Mouse (Mus musculus): ENCODE measurements around the gene Prap1. TPM values are rescaled to one million over a fixed set of nuclear protein-coding genes. Genes with fewer than 3 reads are reported as not detected.

Gene Prap1
- polyA plus RNA-seq (2014; fragmentation: Nextera tagmentation; extraction: Ambion mirVana) = 0.43 TPM in 1 of 2 replicates, not detected in the other

DNA sequence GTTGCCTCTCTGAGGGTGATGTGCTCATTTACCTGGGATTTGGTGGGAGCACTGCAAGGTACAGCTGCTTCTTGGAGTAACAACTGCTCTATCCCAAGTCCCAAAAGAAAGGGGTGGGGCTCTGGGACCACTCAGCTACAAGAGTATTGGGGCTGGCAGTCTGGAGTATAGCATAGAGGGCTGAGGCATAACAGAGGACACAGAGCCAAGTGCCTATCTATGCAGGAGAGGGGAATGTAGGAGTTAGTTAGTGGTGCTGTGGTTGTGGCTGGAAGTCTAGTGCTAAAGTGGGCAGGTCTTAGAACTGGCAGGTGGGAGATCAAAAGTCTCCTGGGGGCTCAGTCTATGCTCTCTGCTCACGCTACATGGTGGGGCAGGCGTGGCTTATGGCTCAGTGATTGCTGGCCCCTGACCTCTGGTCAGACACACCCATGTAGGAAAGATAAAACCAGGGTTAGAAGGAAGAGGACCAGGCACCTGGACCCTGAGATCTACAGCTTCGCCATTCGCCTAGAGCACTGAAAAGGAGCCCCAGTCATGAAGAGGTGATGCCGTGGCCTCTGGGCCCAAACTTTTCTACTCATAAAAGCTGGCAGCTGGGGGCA, at the start of gene Prap1:
Gene Prap1 (plus strand): TSS at position 472 of the 605 bp plus-strand sequence.
- no peak within 1 kb of the TSS for H3K4me3 ChIP-seq (ENCODE audit: low read depth, low read length)
- H3K9ac ChIP-seq = no peak within 1 kb of the TSS
- no peaks in the 10 kb centered on the region for H3K9me3 ChIP-seq (ENCODE audit: low read depth, low read length)
- no peaks in the 10 kb centered on the region for H3K27me3 ChIP-seq (ENCODE audit: insufficient read depth, low read length)
- WGBS = 70% methylated on average over 5 of the region's 5 CpGs
- H3K4me1 ChIP-seq (ENCODE audit: insufficient read depth) = no peaks in the 10 kb centered on the region
- no peak within 1 kb of the TSS for H3K27ac ChIP-seq (ENCODE audit: low read depth)
- no peak for DNase-seq
- no peak within 1 kb of the TSS for H3K4me2 ChIP-seq
- no peak for TF ChIP-seq CTCF (IDR thresholded peaks at IDR 0.05; ENCODE audit: low read depth)
- ATAC-seq (ENCODE audit: insufficient read depth) = no peak
- H3K36me3 ChIP-seq (ENCODE audit: insufficient read depth) = no peaks in the 10 kb centered on the region

DNA sequence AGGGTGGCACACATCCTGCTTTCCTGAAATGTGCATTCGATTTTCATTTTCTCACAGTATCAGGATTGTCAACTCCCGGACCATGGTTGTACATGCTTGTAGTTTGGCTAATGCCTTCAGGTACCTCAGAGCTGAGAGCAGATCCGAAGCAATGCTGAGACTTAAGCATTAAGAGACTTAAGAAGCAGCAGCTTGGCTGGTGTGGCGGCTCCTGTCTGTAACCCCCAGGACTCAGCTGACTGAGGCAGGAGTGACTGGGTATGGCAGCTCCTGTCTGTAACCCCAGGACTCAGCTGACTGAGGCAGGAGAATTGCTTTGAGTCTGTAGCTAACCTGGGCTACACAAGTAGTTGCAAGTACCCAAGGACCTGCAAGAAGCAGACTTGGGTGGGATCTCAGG, 47.6 kb upstream of the Prap1 start:
- ATAC-seq (ENCODE audit: insufficient read depth) (no peak), DNase-seq (no peak)
- Histone ChIP-seq H3K4me2 (no peak overlapping the region), H3K4me1 (ENCODE audit: insufficient read depth) (0 out of 2 replicates have a peak, but pooled peaks cover 5% of the 10 kb centered on the region), H3K27me3 (ENCODE audit: insufficient read depth, low read length) (peaks cover 66% of the 10 kb centered on the region), H3K36me3 (ENCODE audit: insufficient read depth) (peaks cover 3% of the 10 kb centered on the region; the same call in 1 of the 2 replicates), H3K9me3 (ENCODE audit: low read depth, low read length) (no peaks in the 10 kb centered on the region), H3K4me3 (ENCODE audit: low read depth, low read length) (no peak overlapping the region), H3K27ac (ENCODE audit: low read depth) (no peak overlapping the region), H3K9ac (no peak overlapping the region)
- WGBS = 70% methylated on average over 4 of the region's 4 CpGs
- TF ChIP-seq CTCF (IDR thresholded peaks at IDR 0.05; ENCODE audit: low read depth) = no peak

DNA sequence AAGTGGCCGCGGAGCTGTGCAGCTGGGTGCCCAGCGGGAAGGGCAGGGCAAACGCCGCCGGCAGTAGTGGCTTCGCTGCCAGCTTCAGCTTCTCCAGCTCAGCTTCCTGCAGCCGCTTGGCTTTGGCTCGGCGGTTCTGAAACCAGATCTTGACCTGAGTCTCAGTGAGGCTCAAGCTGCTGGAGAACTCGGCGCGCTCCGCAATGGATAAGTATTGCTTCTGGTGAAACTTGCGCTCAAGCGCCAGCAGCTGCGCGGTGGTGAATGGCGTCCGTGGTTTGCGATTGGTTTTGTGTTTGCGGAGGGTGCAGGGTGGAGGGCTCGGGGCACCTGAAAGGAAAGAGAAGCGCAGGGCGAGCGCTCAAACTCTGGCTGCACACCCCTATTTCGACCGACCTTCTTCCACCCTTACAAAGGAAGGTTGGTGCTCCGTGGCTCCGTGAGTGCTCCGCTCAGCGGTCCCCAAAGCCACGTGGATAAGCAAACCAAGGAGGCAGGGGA, 45.3 kb upstream of the Prap1 start:
- under 1% methylated on average over 33 of the region's 33 CpGs for WGBS
- H3K36me3 ChIP-seq (ENCODE audit: insufficient read depth) = no peaks in the 10 kb centered on the region
- no peak for TF ChIP-seq CTCF (IDR thresholded peaks at IDR 0.05; ENCODE audit: low read depth)
- no peaks in the 10 kb centered on the region for H3K9me3 ChIP-seq (ENCODE audit: low read depth, low read length)
- peak overlapping the region; percentile 65 for H3K4me2 ChIP-seq
- ATAC-seq (ENCODE audit: insufficient read depth) (peak; percentile 44; the same call in 1 of the 2 replicates), DNase-seq (peak; percentile 53)
- no peak overlapping the region for H3K9ac ChIP-seq
- peaks cover 87% of the 10 kb centered on the region for H3K27me3 ChIP-seq (ENCODE audit: insufficient read depth, low read length)
- no peak overlapping the region for H3K27ac ChIP-seq (ENCODE audit: low read depth)
- H3K4me1 ChIP-seq (ENCODE audit: insufficient read depth) = 0 out of 2 replicates have a peak, but pooled peaks cover 5% of the 10 kb centered on the region
- H3K4me3 ChIP-seq (ENCODE audit: low read depth, low read length) = peak overlapping the region; percentile 40

DNA sequence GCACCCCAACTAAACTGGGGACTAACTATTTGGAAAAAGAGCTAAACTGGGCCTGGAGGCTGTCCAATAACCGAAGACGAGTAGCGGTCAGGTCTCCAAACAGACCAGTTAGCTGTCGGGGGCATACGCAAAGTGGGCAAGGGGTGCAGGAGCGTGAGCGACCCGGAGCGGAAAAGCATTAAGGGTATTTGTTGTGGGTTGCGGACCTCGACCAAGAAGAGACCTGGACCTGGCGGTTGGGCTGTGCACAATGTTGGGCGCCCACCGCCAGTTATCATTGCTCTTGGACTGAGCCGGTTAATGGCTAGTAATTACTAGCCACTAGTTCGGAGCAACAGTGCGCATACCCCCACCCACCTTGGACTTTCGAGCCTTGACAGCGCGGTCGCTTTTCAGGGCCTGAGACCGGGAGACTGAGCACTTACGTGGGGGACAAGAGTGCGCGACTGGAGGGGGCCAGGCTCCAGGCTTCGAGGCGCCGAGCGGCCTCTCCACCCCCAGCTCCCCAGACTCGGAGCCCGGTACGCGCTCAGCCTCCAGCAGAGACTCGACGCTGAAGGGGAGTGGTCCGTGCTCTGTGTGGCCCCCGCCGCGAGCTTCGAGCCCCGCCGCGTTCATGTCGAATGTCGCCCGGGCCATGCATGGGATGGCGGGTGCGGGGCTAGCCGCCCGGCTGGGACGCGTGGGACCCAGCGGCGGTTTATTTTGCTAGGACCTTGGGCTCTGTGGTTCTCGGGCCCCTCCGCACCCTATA, 44.7 kb upstream of the Prap1 start, which contains the start of gene Msx3:
Gene Msx3 (minus strand): TSS at position 729 of the 754 bp plus-strand sequence.
- H3K27ac ChIP-seq (ENCODE audit: low read depth) = no peak within 1 kb of the TSS
- no peak for TF ChIP-seq CTCF (IDR thresholded peaks at IDR 0.05; ENCODE audit: low read depth)
- ATAC-seq (ENCODE audit: insufficient read depth) = peak; percentile 47; the same call in 1 of the 2 replicates
- peak within 1 kb of the TSS; percentile 40 for H3K4me3 ChIP-seq (ENCODE audit: low read depth, low read length)
- H3K36me3 ChIP-seq (ENCODE audit: insufficient read depth) = no peaks in the 10 kb centered on the region
- 0 out of 2 replicates have a peak, but pooled peaks cover 5% of the 10 kb centered on the region for H3K4me1 ChIP-seq (ENCODE audit: insufficient read depth)
- H3K4me2 ChIP-seq = peak within 1 kb of the TSS; percentile 65
- H3K9me3 ChIP-seq (ENCODE audit: low read depth, low read length) = no peaks in the 10 kb centered on the region
- peaks cover 92% of the 10 kb centered on the region for H3K27me3 ChIP-seq (ENCODE audit: insufficient read depth, low read length)
- peak; percentile 24 for DNase-seq
- H3K9ac ChIP-seq = no peak within 1 kb of the TSS
- under 1% methylated on average over 56 of the region's 56 CpGs for WGBS

DNA sequence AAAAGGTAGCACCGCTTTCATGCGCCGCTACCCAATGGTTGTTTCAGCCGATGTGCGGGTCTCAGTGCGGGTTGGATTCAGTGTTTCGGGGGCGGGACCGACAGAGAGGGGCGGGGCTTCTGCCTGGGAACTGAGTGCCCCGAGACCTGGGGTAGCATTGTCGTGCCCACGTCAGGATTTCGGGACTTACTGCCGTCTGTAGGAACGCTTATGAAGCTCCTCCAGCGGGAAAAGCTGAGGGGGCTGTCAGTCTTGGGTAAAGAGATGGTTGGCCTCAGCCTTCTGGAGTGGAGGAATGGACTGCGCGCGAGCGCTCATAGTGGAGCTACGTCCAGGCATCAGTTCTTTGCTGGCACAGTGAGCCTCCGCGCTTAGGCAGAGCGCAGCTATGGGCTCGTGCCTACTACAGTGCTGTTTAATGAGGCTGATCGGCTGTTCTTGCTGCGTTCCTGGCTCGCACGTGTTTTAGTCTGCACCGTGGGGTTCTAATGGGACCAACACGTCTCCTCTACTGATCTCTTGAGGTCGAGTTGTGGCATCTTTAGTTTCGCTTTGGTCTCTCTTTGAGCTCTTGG, 44.0 kb upstream of the Prap1 start:
- peaks cover 89% of the 10 kb centered on the region for H3K27me3 ChIP-seq (ENCODE audit: insufficient read depth, low read length)
- H3K27ac ChIP-seq (ENCODE audit: low read depth) = no peak overlapping the region
- H3K4me2 ChIP-seq = peak overlapping the region; percentile 65
- H3K9me3 ChIP-seq (ENCODE audit: low read depth, low read length) = no peaks in the 10 kb centered on the region
- peak overlapping the region; percentile 40 for H3K4me3 ChIP-seq (ENCODE audit: low read depth, low read length)
- peak; percentile 79; the same call in 1 of the 2 replicates for ATAC-seq (ENCODE audit: insufficient read depth)
- under 1% methylated on average over 34 of the region's 34 CpGs for whole genome bisulfite sequencing
- H3K9ac ChIP-seq = no peak overlapping the region
- peak; percentile 77 for DNase-seq
- no peaks in the 10 kb centered on the region for H3K36me3 ChIP-seq (ENCODE audit: insufficient read depth)
- 0 out of 2 replicates have a peak, but pooled peaks cover 5% of the 10 kb centered on the region for H3K4me1 ChIP-seq (ENCODE audit: insufficient read depth)
- 0 out of 2 replicates have a peak, but pooled peaks have one; percentile 8 for TF ChIP-seq CTCF (IDR thresholded peaks at IDR 0.05; ENCODE audit: low read depth)

DNA sequence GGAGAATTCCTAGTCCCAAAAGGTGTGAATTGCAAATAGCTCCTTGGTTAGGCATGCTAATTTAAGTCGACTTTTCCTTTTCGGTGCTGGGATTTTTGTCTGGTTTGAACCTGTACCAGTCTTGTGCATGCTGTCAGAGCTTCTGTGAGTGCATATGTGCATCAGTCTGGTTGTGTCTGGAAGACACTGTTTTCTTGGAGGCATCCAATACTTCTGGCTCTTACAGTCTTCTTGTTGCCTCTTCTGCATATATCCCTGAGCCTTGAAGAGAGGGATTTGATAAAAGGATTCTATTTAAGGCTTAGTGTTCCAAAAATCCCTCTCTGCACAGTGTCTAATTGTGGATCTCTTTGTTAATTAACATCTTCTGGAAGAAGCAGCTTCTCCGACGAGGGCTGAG, 39.1 kb upstream of the Prap1 start:
- no peak overlapping the region for H3K4me3 ChIP-seq (ENCODE audit: low read depth, low read length)
- H3K4me1 ChIP-seq (ENCODE audit: insufficient read depth) = 0 out of 2 replicates have a peak, but pooled peaks cover 2% of the 10 kb centered on the region
- no peaks in the 10 kb centered on the region for H3K9me3 ChIP-seq (ENCODE audit: low read depth, low read length)
- DNase-seq (no peak), ATAC-seq (ENCODE audit: insufficient read depth) (no peak)
- H3K27ac ChIP-seq (ENCODE audit: low read depth) = no peak overlapping the region
- H3K4me2 ChIP-seq = no peak overlapping the region
- no peaks in the 10 kb centered on the region for H3K36me3 ChIP-seq (ENCODE audit: insufficient read depth)
- no peak for TF ChIP-seq CTCF (IDR thresholded peaks at IDR 0.05; ENCODE audit: low read depth)
- peaks cover 68% of the 10 kb centered on the region for H3K27me3 ChIP-seq (ENCODE audit: insufficient read depth, low read length)
- no peak overlapping the region for H3K9ac ChIP-seq
- 73% methylated on average over 4 of the region's 4 CpGs for WGBS
